ENCODE assay signal across 11 mouse cellular contexts in genomic region chr3:126611624-126612023, GRCm38 (mm10). TPM values are rescaled to one million over a fixed set of nuclear protein-coding genes. Genes with fewer than 3 reads are reported as not detected.
DNase-seq lines count a peak whose midpoint lies in the region; ATAC-seq and TF ChIP-seq lines count a peak whose summit lies in the region.
"Had no signal": no experiment of that assay in that cellular context is flagged by ENCODE, and none has a peak within 500 bp of the region (broad histone marks: within the 10 kb centered on the region; RNA-seq: fewer than 3 reads in every experiment).

No protein-coding gene starts in this region.

- TF ChIP-seq CTCF in gastrocnemius, adult 2 months (IDR thresholded peaks at IDR 0.05), result no peak
- TF ChIP-seq CTCF in lung, embryonic 14.5 days (IDR thresholded peaks at IDR 0.05; ENCODE audit: low read depth), result no peak

- DNase-seq in gastrocnemius, adult 2 months, result no peak
- DNase-seq in gastrocnemius, adult 18-20 months (ENCODE audit: low spot score), result no peak
- no peak for DNase-seq in lung, embryonic 14.5 days
- no peak for DNase-seq in lung, adult 18-20 months
- no peak for DNase-seq in cerebellum, adult 8-10 months
- DNase-seq in retina, embryonic 14.5 days (ENCODE audit: low spot score), result no peak
- DNase-seq: cerebellum, postnatal 10 days had no signal

- H3K27me3 ChIP-seq in lung, embryonic 14.5 days (ENCODE audit: insufficient read depth, low read length), result no peaks in the 10 kb centered on the region
- no peaks in the 10 kb centered on the region for H3K27me3 ChIP-seq in stomach, embryonic 15.5 days (replicated peaks)
- H3K27me3 ChIP-seq: limb, embryonic 15.5 days had no signal

- ATAC-seq in lung, embryonic 14.5 days (ENCODE audit: insufficient read depth), result no peak
- ATAC-seq in common myeloid progenitor, adult 5-6 weeks (replicated peaks; ENCODE audit: low read depth, poor library complexity, severe bottlenecking), result peak; percentile 38
- ATAC-seq in stomach, embryonic 15.5 days (ENCODE audit: insufficient read depth, low FRiP score, low read depth), result 0 out of 2 replicates have a peak, but pooled peaks have one; percentile 41
- ATAC-seq: midbrain, embryonic 16.5 days had no signal

- H3K9me3 ChIP-seq in lung, embryonic 14.5 days (ENCODE audit: low read depth, low read length), result no peaks in the 10 kb centered on the region
- no peaks in the 10 kb centered on the region for H3K9me3 ChIP-seq in stomach, embryonic 15.5 days
- H3K9me3 ChIP-seq: limb, embryonic 15.5 days had no signal

- H3K4me3 ChIP-seq in gastrocnemius, adult 2 months, result no peak overlapping the region
- H3K4me3 ChIP-seq in lung, embryonic 14.5 days (ENCODE audit: low read depth, low read length), result no peak overlapping the region
- no peak overlapping the region for H3K4me3 ChIP-seq in stomach, embryonic 15.5 days (replicated peaks)
- H3K4me3 ChIP-seq: limb, embryonic 15.5 days had no signal

- WGBS in lung, embryonic 14.5 days, result 19% methylated on average over 7 of the region's 7 CpGs
- WGBS in stomach, embryonic 15.5 days, result 22% methylated on average over 7 of the region's 7 CpGs

- H3K36me3 ChIP-seq in lung, embryonic 14.5 days (ENCODE audit: insufficient read depth), result no peaks in the 10 kb centered on the region
- no peaks in the 10 kb centered on the region for H3K36me3 ChIP-seq in stomach, embryonic 15.5 days
- H3K36me3 ChIP-seq: limb, embryonic 15.5 days had no signal

- 0 out of 2 replicates have a peak overlapping the region, but pooled peaks have one; percentile 10 for H3K4me2 ChIP-seq in lung, embryonic 14.5 days
- H3K4me2 ChIP-seq in stomach, embryonic 15.5 days, result no peak overlapping the region; the same call in 1 of the 2 replicates
- H3K4me2 ChIP-seq: limb, embryonic 15.5 days had no signal

- intact Hi-C loops in gastrocnemius, adult 2 months (cut with DNase I), result no loop called here

- no peak overlapping the region for H3K9ac ChIP-seq in lung, embryonic 14.5 days
- H3K9ac ChIP-seq in stomach, embryonic 15.5 days, result no peak overlapping the region
- H3K9ac ChIP-seq: limb, embryonic 15.5 days had no signal

- H3K4me1 ChIP-seq in lung, embryonic 14.5 days (ENCODE audit: insufficient read depth), result peaks cover 12% of the 10 kb centered on the region; the same call in 1 of the 2 replicates
- 0 out of 2 replicates have a peak, but pooled peaks cover 1% of the 10 kb centered on the region for H3K4me1 ChIP-seq in stomach, embryonic 15.5 days
- H3K4me1 ChIP-seq: limb, embryonic 15.5 days had no signal

- peak overlapping the region; percentile 41 for H3K27ac ChIP-seq in gastrocnemius, adult 2 months
- H3K27ac ChIP-seq in lung, embryonic 14.5 days (ENCODE audit: low read depth), result no peak overlapping the region
- no peak overlapping the region for H3K27ac ChIP-seq in stomach, embryonic 15.5 days
- H3K27ac ChIP-seq: limb, embryonic 15.5 days had no signal

RNA-seq across cellular contexts. Expression of gene Camk2d, which starts 15.5 kb away (rescaled TPM):
- 10 to 100 TPM; 54.2 to 60.1 TPM for total RNA-seq in gastrocnemius, adult 2 months (2021)
- 10 to 100 TPM; 58.1 to 58.9 TPM for total RNA-seq in gastrocnemius, adult 18-20 months (2021)
- 43.2 and 44.8 TPM in 2 replicates for polyA plus RNA-seq in lung, embryonic 14.5 days (2014; fragmentation: Nextera tagmentation; extraction: Ambion mirVana)
- total RNA-seq in common myeloid progenitor, adult 5-6 weeks (2017), result 16.1 and 31.6 TPM in 2 replicates
- polyA plus RNA-seq in stomach, embryonic 15.5 days (2015; fragmentation: Nextera tagmentation; extraction: Ambion mirVana), result 37.7 and 39.4 TPM in 2 replicates
